Mouse (Mus musculus) forebrain, embryonic 10.5 days (tissue): ENCODE data around the gene Mybpc2. TPM values are rescaled to one million over a fixed set of nuclear protein-coding genes. Genes with fewer than 3 reads are reported as not detected.
A peak's percentile ranks its signal among the peaks of the same experiment; 100 is the strongest.

Source experiments
- DNase-seq: peaks from one replicate; pipeline ENCODE4 v3.0.0-alpha.2; 2017; ENCODE audit warnings: low spot score; ENCODE audit errors: extremely low spot score
- H3K27ac ChIP-seq: fragments of 300-500 bp; sonication (generic); 2 replicates; pipeline ENCODE4 v1.5.1; 2016; ENCODE audit warnings: mild to moderate bottlenecking
- H3K27me3 ChIP-seq: fragments of 300-500 bp; sonication (generic); 2 replicates; pipeline ENCODE4 v1.6.1; 2016; ENCODE audit warnings: mild to moderate bottlenecking; ENCODE audit not compliant: poor library complexity, severe bottlenecking
- H3K36me3 ChIP-seq: fragments of 300-500 bp; sonication (generic); replicated peaks from 2 replicates; pipeline ENCODE4 v1.6.1; 2016; ENCODE audit warnings: mild to moderate bottlenecking, moderate library complexity
- H3K4me1 ChIP-seq: fragments of 300-500 bp; sonication (generic); 2 replicates; pipeline ENCODE4 v1.6.1; 2016
- H3K4me3 ChIP-seq: fragments of 300-500 bp; sonication (generic); 2 replicates; pipeline ENCODE4 v1.5.1; 2016; ENCODE audit warnings: mild to moderate bottlenecking, moderate library complexity
- H3K9me3 ChIP-seq: fragments of 300-500 bp; sonication (generic); 2 replicates; pipeline ENCODE4 v1.6.1; 2016; ENCODE audit warnings: mild to moderate bottlenecking, moderate library complexity
- WGBS: fragments of 180-500 bp; shearing (Covaris S2); methylation state at CpG from one replicate; pipeline ENCODE4 v1.1.7; 2016; 5-methylcytosine and 5-hydroxymethylcytosine counted together
- polyA plus RNA-seq: library from polyadenylated mRNA; unstranded; fragments of >200 nt; fragmentation: Nextera tagmentation; extraction: Ambion mirVana; gene quantifications from 2 replicates; pipeline ENCODE4 v1.2.1, GENCODE M21; 2016

The Mybpc2 gene
- polyA plus RNA-seq, 1 experiment from 2014 or later: 0.06 TPM

DNA sequence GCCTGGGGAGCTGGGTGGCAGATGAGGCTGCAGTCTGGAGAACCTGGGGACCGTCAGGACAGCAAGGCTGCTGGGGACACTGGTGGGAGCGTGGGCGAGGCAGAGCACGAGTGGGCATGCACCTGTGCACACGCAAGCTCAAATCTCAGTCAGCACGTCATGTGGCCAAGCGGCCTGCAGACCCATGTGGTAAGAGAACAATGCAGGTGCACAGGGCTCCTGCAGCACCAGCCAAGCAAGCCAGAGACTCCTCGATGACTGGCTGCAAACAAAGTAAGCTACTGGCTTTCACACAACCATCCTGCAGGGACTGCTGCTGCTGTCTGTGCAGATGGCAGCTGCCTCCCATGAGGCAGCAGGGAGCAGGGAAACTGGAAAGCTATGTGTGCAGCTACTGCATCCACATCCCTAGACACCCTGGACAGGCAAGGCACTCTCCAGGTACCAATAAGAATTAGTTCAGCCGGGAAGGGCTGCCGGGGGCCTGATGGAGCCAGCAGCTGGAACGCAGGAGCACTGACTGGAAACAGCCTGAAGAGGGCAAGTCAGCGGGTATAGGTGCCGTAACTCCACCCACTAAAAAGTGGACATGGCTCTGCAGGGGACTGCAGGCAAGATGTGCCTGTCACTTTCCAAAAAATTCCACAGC lies 37.4 kb downstream of the Mybpc2 start:
- DNase-seq: no peak
- Histone ChIP-seq H3K36me3 (peaks cover 38% of the 10 kb centered on the region), H3K27ac (peak overlapping the region; percentile 41; the same call in 1 of the 2 replicates), H3K9me3 (no peaks in the 10 kb centered on the region), H3K4me3 (no peak overlapping the region), H3K4me1 (peaks cover 10% of the 10 kb centered on the region), H3K27me3 (peaks cover 11% of the 10 kb centered on the region)
- WGBS: 67% methylated on average over 13 of the region's 13 CpGs

- H3K27me3 ChIP-seq: peaks cover 22% of the 10 kb centered on the region
- WGBS: 81% methylated on average over 7 of the region's 7 CpGs
- DNase-seq: no peak
- peaks cover 10% of the 10 kb centered on the region for H3K4me1 ChIP-seq
- H3K36me3 ChIP-seq: peaks cover 24% of the 10 kb centered on the region
- H3K4me3 ChIP-seq: no peak overlapping the region
- no peaks in the 10 kb centered on the region for H3K9me3 ChIP-seq
- H3K27ac ChIP-seq: no peak overlapping the region
These were observed 38.8 kb downstream of the Mybpc2 start for GRCm38 (mm10) chr7:44485572-44486195.

DNA sequence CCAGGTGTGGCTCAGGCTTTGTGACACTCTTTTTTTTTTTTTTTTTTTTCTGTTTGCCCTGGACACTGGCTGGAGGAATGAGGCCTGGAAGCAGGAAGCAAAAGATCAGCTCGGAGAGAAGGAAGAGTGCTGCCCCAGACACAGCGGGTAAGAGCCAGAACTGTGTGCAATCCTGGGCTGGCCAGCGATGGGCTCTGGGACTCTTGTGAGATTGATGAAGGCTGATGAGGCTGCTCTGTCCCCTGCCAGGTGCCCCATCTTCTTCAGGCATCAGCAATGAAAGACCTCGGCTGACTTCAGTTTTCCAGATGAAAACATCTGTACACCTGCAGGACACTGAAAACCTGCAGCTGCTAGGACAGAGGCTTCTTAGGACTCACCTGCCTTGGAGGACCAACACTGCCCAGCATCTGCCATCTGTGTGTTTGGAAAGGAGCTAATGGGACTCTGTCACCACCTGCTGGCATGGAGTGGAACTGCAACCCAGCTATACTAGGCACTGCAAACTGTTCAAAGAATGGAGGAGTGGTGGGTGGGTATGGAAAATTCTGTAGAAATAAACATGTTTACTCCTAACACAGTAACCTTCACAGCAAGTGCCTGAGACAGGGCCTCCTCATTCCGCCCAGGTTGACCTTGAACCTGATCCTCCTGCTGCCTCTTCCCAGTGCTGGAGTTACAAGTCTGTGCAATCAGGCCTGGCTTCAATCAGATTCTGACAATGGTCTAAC lies 39.5 kb downstream of the Mybpc2 start:
- Histone ChIP-seq H3K27ac (no peak overlapping the region), H3K4me1 (peaks cover 10% of the 10 kb centered on the region), H3K4me3 (no peak overlapping the region), H3K36me3 (peaks cover 18% of the 10 kb centered on the region), H3K27me3 (peaks cover 28% of the 10 kb centered on the region), H3K9me3 (no peaks in the 10 kb centered on the region)
- 38% methylated on average over 5 of the region's 5 CpGs for WGBS
- peak; percentile 82 for DNase-seq

DNA sequence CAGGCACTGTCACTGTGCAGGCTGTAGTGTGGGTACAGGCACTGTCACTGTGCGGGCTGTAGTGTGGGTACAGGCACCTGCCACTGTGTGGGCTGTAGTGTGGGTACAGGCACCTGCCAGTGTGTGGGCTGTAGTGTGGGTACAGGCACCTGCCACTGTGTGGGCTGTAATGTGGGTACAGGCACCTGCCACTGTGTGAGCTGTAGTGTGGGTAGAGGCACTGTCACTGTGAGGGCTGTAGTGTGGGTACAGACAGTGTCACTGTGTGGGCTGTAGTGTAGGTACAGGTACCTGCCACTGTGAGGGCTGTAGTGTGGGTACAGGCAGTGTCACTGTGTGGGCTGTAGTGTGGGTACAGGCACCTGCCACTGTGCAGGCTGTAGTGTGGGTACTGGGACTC lies 40.3 kb downstream of the Mybpc2 start:
- Histone ChIP-seq H3K4me3 (no peak overlapping the region), H3K36me3 (peaks cover 9% of the 10 kb centered on the region), H3K27me3 (peaks cover 37% of the 10 kb centered on the region), H3K4me1 (peaks cover 10% of the 10 kb centered on the region), H3K27ac (no peak overlapping the region), H3K9me3 (no peaks in the 10 kb centered on the region)
- DNase-seq: no peak
- 100% methylated on average over 1 of the region's 1 CpGs for WGBS

DNA sequence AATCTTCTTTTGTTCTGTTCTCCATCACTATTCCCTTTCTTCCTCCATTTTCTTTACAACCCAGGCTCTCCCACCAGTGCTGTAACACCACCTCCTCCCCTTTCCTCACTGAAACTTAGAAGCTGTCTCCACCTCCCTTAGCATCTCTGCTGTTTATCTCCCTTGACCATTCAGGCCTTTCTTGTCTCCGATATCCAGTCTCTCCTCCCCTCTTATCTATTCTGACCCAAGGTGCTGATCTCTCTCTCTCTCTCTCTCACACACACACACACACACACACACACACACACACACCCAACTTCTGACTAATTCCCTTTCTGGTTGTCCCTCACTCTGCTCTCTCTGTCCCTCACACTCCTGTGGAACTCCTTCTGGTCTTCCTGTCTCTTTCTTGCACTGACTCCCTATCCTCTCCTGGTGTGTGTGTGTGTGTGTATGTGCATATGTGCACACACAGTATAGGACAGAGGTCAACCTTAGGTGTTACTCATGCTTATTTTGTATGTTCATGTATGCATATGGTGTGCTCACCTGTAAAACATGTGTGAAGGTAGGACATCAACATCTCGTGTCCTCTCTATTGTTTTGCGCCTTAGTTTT lies 41.5 kb downstream of the Mybpc2 start:
- WGBS: 81% methylated on average over 3 of the region's 3 CpGs
- no peak overlapping the region for H3K4me3 ChIP-seq
- H3K27ac ChIP-seq: 0 out of 2 replicates have a peak overlapping the region, but pooled peaks have one; percentile 15
- peaks cover 10% of the 10 kb centered on the region for H3K4me1 ChIP-seq
- H3K9me3 ChIP-seq: no peaks in the 10 kb centered on the region
- no peak for DNase-seq
- peaks cover 49% of the 10 kb centered on the region for H3K27me3 ChIP-seq
- H3K36me3 ChIP-seq: no peaks in the 10 kb centered on the region

- peak overlapping the region; percentile 62 for H3K27ac ChIP-seq
- WGBS: 36% methylated on average over 5 of the region's 5 CpGs
These were observed 49.3 kb downstream of the Mybpc2 start for GRCm38 (mm10) chr7:44475046-44475614.

DNA sequence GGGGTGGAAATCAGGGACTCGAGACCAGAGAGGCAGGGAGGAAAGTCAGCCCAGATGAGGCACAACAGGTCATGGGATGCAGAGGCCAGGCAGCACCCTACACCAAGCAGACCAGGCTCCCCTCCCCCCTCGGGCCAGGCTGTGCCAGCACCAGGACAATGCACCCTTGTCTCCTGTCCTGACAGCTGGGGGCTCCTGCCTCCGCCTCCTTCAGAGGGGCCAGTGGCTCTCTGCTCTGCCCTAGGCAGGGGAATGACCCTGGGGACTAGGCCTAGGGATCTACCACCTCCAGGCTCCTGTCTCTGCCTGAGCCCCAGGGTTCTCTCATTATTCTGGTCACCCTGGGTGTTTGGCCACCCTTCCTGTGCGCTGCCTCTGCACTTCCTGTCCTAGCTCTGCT lies 50.0 kb downstream of the Mybpc2 start:
- H3K36me3 ChIP-seq: 0 out of 2 replicates have a peak, but pooled peaks cover 3% of the 10 kb centered on the region
- no peak for DNase-seq
- peaks cover 45% of the 10 kb centered on the region for H3K4me1 ChIP-seq
- 13% methylated on average over 4 of the region's 4 CpGs for WGBS
- no peaks in the 10 kb centered on the region for H3K9me3 ChIP-seq
- peak overlapping the region; percentile 62 for H3K27ac ChIP-seq
- H3K27me3 ChIP-seq: peaks cover 65% of the 10 kb centered on the region
- H3K4me3 ChIP-seq: peak overlapping the region; percentile 14; the same call in 1 of the 2 replicates

More at GRCm38 (mm10) chr7:44475046-44475614, 49.3 kb downstream of the Mybpc2 start:
- H3K4me1 ChIP-seq: peaks cover 42% of the 10 kb centered on the region
- H3K9me3 ChIP-seq: no peaks in the 10 kb centered on the region
- H3K36me3 ChIP-seq: no peaks in the 10 kb centered on the region
- no peak for DNase-seq
- no peak overlapping the region for H3K4me3 ChIP-seq
- peaks cover 72% of the 10 kb centered on the region for H3K27me3 ChIP-seq

- Histone ChIP-seq H3K27ac (peak overlapping the region; percentile 62), H3K27me3 (peaks cover 52% of the 10 kb centered on the region), H3K4me3 (no peak overlapping the region), H3K4me1 (peaks cover 58% of the 10 kb centered on the region), H3K36me3 (0 out of 2 replicates have a peak, but pooled peaks cover 3% of the 10 kb centered on the region), H3K9me3 (no peaks in the 10 kb centered on the region)
- WGBS: 66% methylated on average over 9 of the region's 9 CpGs
- no peak for DNase-seq
These were observed 51.4 kb downstream of the Mybpc2 start for GRCm38 (mm10) chr7:44472961-44473646.

DNA sequence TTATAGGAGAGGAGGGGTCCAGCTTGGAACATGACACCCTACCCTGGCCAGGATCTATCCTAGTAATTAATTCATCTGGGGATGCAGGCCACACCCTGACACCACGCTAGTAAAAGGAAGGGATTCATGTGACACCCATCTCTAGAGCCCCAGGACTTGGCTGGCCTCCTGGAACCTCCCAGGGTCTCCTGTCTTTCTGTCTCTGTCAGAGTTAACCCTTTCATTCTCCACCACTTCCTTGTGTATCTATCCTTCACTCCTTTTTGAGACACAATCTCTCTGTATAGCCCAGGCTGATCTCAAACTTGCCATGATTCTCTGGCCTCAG lies 51.9 kb downstream of the Mybpc2 start:
- Histone ChIP-seq H3K27me3 (peaks cover 46% of the 10 kb centered on the region), H3K4me3 (no peak overlapping the region), H3K27ac (0 out of 2 replicates have a peak overlapping the region, but pooled peaks have one; percentile 62), H3K4me1 (peaks cover 59% of the 10 kb centered on the region), H3K9me3 (no peaks in the 10 kb centered on the region), H3K36me3 (0 out of 2 replicates have a peak, but pooled peaks cover 3% of the 10 kb centered on the region)
- 34% methylated on average over 1 of the region's 1 CpGs for WGBS
- no peak for DNase-seq

DNA sequence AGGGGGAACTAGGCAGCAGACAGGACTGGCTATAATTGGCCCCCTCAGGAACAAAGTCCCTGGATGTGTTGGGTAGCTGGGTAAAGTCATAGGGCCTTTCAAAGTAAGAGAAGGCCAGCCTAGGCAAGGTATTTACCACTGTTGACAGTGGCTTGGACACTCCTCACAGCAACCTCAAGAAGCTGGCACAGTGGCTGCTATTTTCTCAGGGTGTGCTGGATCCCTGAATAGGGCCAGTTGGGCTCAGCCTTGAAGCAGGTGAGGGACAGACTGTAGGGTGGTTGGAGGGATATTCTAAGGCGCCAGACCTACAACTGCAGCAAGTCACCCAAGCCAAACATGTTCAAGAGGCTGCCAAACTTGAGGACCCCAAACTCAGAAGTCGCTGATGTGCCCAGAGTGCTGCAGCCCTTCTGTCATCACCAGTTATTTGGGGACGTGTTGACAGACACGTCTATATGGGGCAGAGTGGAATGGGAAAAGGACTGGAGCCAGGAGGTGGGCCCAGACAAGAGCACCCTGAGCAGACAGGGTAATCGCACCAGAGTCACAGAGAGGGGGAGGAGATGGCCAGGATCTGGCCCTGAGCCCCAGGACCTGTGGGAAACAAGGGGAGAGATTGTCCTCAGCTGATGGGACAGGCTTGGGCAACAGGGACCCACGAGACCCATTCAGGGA lies 52.4 kb downstream of the Mybpc2 start:
- H3K36me3 ChIP-seq: 0 out of 2 replicates have a peak, but pooled peaks cover 3% of the 10 kb centered on the region
- peaks cover 64% of the 10 kb centered on the region for H3K4me1 ChIP-seq
- DNase-seq: no peak
- H3K4me3 ChIP-seq: no peak overlapping the region
- no peaks in the 10 kb centered on the region for H3K9me3 ChIP-seq
- H3K27ac ChIP-seq: no peak overlapping the region
- peaks cover 41% of the 10 kb centered on the region for H3K27me3 ChIP-seq
- 49% methylated on average over 6 of the region's 6 CpGs for WGBS

GRCm38 (mm10) chr7:44470696-44471612 lies 53.5 kb downstream of the Mybpc2 start:
- no peak for DNase-seq
- H3K27me3 ChIP-seq: peaks cover 30% of the 10 kb centered on the region
- peak overlapping the region; percentile 40; the same call in 1 of the 2 replicates for H3K27ac ChIP-seq
- H3K36me3 ChIP-seq: 0 out of 2 replicates have a peak, but pooled peaks cover 3% of the 10 kb centered on the region
- no peaks in the 10 kb centered on the region for H3K9me3 ChIP-seq
- peaks cover 75% of the 10 kb centered on the region for H3K4me1 ChIP-seq
- 91% methylated on average over 16 of the region's 16 CpGs for WGBS
- no peak overlapping the region for H3K4me3 ChIP-seq
